Mouse (Mus musculus) frontal cortex, postnatal 10 days (tissue): Measurements from ENCODE around the gene Ddx18.

Experiments used
- DNase-seq, 2 experiments: peaks; one replicate each; pipeline ENCODE4 v3.0.0; 2022; ENCODE audit warnings: low spot score in 2 of 2, mixed read lengths in 1 of 2

The Ddx18 gene

DNA sequence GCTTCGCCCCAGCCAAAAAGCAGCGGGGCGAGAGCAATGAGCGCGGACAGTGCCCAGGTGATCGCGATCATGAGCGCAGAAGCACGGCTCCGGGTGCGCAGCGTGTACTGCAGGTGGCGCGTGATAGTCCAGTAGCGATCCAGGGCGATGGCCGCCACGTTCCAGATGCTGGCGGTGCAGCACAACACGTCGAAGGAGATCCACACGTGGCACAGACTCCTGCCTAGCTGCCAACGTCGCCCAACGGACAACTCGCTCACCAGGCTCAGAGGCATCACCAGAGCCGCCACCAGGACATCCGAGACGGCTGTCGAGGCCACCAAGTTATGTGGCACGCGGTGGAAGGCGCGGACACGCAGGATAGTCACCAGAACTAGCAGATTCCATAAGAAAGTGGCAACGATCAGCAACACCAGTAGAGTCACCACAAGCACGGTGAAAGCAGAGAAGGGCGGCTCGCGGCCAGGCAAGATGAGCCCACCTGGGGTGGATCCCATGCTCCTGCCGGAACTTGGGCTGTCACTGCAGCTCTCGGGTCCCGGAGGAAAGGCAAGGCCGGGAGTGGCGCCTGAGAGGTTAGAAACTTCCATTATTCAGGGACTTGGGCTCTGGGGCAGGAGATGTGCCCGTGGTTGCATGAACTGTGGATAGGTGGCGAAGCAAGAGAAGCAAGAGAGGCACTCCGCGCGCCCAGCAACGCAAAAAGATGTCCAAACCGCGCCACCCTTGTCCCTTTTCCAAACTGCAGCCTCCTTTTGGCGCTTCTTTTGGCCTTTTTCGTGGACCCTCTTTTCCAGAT, 40.0 kb downstream of the Ddx18 start:
- no peak for DNase-seq

DNA sequence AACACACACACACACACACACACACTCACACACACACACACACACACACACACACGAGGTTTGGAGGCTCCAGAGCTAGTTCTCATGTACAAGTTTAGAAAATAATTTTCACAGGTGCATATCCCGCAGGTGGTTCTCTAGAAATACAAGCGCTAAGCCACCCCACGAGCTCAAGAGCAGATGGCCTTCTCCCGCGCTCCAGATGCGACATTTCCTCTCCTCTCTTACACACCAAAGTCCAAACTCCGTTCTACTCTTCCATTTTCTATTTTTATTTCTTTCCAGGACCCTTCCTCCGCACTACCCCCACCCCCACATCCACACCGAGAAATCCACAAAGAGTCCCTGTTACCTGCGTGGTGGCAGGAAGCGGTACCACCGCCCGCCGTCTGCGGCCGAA, 40.7 kb downstream of the Ddx18 start:
- no peak for DNase-seq

DNA sequence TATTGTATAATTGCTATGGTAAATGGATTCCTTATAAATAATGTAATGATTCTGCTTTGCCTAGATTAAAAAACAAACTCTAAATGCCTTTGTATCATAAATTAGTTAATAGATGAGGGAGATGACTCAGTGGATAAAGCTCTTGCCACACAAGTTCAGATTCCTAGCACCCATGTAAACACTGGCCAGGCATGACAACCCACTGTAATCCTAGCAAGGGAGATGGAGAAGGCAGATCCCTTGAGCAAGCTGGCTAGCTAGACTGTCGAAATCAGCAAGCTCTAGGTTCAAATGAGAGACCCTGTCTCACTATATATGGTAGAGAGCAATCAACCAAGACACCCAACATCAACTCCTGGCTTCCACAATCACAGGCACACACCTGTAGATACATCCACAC, 49.2 kb downstream of the Ddx18 start:
- no peak for DNase-seq

DNA sequence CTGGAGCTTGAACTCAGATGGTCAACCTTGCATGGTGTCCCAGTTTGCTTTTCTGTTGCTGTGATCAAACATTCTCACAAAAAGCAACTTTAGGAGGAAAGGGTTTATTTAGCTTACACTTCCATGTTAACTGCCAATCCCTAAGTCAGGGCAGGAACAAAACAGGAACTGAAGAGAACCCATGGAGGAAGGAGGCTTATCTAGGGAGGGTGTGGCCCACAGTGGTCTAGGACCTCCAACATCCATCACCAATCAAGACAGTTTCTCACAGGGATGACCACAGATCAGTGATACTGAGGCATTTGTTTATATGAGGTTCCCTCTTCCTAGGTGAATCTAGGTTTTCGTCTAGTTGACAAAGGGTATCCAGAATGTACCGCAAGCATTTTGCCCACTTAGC, 55.8 kb downstream of the Ddx18 start:
- no peak for DNase-seq

DNA sequence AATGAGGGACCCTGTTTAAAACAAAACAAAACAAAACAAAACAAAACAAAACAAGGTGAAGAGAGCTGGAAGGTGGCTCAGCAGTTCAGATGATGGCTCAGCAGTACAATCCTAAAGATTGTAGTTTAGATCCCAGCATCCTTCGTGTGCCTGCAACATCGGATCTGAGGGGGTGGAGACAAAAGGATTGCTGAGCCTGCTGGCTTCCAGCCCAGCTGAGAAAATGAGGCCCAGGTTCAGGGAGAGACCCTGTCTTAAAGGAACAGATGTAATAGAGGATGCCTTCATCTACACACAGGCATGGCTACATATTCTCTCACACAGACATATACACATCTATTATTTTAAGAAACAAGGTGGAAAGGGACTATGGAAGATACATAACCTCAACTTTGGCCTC, 56.6 kb downstream of the Ddx18 start:
- no peak for DNase-seq

DNA sequence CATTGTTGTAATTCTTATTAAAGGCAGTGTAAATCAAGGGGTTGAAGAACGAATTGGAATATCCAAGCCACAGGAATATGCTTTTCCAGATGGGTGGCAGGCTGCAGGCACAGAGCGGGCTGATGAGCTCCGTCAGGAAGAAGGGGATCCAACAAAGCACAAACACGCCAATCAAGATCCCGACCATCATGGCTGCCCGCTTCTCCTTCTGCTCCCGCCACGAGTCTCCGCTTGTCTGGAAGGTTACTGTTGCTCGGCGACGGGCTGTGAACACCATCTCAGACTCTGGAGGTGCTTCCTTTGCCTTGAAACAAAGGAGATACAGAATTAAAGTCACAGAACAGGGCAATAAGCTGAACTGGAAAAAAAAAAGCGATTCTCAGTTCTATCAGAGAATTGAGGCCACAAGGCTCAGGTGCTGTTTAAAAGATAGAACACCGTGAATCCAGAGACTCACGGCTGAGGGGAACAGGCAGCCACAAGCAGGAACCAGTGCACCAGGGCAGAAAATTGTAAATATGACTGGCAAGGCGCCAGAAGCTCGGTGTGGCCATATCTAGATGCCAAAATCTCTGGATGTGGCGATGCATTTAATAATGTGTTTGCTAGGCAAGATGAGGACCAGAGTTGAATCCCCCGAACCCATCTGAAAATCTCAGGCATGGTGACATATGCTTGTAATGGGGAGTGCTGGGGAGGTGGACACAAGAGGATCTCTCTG, 57.2 kb downstream of the Ddx18 start:
- DNase-seq, result no peak

DNA sequence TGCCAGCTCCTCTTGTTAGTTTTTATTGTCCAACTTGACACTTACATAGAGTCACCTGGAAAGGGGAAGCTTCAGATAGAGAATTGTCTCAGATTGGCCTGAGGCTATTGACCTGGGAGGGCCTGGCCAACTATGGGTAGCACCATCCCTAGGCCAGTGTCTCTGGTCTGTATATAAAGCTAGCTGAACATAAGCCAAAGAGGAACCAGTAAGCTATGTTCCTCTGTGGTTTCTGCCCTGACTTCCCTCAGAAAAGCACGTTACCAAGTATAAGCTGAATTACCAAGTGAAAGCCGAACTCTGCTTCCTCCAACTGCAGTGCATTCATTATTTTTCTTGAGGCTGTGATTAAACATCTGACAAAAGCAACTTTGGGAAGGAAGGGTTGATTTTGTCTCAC, 59.1 kb downstream of the Ddx18 start:
- no peak for DNase-seq
